Mouse (Mus musculus): ENCODE results near the gene Dst.

The Dst gene

DNA sequence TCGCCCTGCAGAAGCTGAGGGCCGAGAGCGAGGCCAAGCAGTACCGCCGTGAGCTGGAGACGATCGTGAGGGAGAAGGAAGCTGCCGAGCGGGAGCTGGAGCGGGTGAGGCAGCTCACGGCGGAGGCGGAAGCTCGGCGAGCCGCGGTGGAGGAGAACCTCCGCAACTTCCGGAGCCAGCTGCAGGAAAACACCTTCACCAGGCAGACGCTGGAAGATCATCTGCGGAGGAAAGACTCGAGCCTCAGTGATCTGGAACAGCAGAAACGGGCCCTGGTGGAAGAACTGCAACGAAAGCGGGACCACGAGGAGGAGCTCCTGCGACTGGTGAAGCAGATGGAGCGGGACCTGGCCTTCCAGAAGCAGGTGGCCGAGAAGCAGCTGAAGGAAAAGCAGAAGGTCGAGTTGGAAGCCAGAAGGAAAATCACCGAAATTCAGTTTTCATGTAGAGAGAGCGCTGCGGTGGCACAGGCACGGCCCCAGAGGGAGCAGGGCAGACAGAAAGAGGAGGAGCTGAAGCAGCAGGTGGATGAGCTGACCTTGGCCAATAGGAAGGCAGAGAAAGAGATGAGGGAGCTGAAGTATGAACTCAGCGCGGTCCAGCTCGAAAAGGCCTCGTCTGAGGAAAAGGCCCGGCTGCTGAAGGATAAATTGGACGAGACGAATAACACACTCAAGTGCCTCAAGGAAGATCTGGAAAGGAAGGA lies 270.1 kb downstream of the Dst start:
- no peak for DNase-seq (ENCODE audit: low spot score)

DNA sequence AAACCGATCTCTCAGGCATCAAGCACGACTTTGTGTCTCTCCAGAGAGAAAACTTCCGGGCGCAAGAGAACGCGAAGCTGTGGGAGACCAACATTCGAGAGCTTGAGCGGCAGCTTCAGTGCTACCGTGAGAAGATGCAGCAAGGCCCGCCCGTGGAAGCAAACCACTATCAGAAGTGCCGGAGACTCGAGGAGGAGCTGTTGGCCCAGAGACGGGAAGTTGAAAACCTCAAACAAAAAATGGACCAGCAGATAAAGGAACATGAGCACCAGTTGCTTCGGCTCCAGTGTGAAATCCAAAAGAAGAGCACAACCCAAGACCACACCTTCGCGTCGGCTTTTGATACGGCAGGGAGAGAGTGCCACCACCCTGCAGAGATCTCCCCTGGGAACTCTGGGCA lies 271.7 kb downstream of the Dst start:
- no peak for DNase-seq (ENCODE audit: low spot score)

DNA sequence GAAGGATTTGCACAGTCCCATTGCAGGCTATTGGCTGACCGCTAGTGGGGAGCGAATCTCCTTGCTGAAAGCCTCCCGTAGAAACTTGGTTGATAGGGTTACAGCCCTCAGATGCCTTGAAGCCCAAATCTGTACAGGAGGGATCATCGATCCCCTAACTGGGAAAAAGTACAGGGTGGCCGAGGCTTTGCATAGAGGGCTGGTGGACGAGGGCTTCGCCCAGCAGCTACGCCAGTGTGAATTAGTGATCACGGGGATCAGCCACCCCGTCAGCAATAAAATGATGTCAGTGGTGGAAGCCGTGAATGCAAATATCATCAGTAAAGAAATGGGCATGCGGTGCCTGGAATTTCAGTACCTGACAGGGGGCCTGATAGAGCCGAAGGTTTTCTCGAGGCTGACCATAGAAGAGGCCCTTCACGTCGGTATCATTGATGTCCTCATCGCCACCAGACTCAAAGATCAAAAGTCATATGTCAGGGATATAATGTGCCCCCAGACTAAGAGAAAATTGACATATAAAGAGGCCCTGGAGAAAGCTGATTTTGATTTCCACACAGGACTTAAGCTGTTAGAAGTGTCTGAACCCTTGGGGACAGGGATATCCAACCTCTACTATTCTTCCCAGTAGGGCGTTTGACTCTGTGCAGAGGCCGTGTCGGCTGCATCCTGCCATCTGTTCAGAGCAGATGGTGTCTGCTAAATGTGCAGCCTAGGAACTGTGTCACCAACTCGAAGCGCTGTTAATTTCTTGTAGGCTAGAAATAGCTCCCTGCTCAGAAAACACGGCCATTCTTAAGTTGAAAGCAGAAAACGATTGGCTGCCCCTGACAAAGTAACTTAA lies 274.6 kb downstream of the Dst start:
- DNase-seq (ENCODE audit: low spot score), result no peak

DNA sequence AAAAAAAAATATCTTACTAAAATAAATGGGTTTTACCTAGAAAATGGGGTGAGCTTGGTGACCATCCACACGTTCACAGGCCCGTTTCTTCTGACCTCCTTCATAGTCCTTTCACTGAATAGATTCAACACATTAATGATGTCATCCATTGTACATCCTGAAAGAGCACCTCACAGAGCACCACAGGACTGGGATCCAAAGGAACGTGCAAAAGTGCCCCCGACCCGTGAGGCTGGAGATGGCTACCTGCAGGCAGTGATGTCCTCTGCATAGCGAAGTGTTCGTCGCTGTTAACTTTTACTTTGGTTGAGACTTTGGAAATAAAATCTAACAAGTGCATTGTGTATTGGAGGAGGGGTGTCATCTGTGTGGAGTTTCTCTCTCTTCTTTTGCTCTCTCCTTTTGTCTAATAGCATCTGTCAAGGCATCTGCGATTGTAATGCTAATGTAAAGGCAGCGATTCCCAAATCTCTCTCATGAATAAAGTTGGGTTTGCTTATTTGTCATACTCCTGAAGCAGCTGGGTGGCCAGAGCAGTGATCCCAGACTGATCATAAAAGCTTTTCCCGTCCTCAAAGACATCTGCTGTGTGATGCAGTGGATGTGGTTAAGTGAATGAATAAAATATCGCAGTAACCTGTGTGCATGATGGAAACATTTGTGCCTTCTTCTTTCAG lies 275.4 kb downstream of the Dst start:
- no peak for DNase-seq (ENCODE audit: low spot score)

DNA sequence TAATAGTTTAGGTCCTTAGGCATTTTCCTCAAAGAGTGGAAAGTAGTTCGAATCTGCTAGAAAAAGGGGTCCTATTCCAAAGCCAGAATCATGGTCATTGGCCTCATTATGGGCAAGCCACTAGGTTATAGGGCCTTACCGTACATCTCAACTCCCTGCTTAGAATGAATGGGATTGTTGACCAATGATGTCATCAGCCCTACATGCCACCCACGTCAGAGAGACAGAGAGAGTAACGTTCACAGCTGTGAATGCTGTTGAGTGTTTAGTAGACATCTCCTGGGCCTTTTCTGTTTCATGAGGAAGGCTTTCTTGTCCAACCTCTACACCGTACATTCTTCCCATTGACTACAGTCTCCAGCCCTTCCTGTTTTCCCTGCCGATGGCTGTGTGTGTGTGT lies 276.2 kb downstream of the Dst start:
- DNase-seq (ENCODE audit: low spot score), result no peak

DNA sequence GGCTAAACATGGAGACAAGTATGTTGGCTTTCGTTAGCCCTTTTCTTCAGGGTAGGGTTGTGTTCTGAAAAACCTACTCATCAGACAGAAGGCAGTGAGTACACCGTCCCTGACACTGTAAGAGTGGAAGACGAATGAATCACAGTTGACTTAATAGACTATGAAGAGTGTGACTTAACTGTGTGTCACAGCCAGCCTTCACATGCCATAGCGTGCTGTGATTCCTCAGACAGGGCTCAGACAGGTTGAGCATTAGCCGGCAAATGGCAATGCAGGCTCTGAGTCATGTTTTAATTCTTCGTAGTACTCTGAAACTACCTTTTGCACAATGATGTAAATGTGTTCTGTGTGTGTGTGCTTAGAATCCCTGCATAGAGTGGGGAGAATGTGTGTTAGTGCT lies 278.0 kb downstream of the Dst start:
- no peak for DNase-seq (ENCODE audit: low spot score)

DNA sequence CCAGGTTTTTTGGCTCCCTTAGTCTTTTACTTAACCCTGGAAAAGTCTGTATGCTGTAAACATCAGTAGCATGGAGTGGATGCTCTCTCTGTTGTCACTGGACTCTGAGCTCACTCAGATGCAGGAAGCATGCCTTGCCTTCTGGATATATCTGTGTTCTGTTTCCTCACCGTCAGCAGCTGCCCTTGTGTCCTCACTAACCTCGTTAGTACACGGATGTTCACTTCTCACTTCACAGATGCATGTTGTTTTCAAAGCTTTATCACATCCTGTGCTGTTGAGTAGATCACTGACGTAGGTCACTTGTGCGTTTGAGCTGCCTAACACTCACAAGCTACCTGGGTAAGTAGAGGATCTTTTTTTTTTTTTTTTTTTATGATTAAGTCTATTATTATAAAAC lies 279.5 kb downstream of the Dst start:
- no peak for DNase-seq (ENCODE audit: low spot score)

DNA sequence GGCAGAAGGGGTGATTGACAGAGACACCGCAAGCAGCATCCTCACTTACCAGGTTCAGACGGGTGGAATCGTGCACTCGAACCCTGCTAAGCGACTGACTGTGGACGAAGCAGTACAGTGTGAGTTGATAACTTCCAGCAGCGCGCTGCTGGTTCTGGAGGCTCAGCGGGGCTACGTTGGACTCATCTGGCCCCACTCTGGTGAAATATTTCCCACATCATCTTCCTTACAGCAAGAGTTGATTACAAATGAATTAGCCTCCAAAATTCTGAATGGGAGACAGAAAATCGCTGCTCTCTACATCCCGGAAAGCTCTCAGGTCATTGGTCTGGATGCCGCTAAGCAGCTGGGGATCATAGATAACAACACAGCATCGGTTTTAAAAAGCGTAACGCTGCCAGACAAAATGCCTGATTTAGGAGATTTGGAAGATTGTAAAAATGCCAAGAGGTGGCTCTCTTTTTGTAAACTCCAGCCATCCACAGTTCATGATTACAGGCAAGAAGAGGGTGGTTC lies 280.8 kb downstream of the Dst start:
- no peak for DNase-seq (ENCODE audit: low spot score)

DNA sequence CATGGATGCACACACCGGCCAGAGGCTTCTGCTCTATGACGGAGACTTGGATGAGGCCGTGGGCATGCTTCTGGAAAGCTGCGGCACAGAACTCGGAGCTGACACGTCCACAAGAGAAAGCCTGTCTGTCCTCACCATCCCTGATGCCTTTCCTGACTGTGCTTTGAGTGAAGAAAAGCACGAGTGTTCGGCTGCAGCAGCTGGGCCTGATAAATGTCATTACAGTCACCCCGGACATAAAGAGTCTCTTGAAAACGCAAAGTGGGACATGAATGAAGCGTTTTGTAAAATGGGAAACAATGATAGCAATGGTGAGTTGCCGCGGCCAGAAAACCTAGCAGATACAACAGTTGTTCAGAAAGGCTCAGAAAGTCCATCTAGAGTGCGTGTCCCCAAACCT lies 281.3 kb downstream of the Dst start:
- DNase-seq (ENCODE audit: low spot score), result no peak

DNA sequence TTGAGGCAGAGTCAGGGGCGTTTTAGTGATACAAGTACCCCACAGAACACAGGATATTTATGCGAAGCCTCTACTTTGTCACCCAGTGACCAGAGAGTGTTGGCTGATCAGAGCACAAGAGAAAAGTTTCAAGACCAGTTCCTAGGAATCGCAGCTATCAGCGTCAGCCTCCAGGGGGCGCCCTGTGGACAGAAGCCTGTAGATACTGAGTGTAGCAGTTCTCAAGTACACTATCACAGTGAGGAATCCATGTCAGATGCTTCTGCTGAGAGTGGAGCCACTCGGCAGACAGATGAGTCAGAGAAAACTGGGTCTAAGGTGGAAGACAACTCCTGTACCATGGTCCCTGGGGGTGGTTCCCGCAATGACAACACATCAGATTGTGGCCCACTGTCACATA lies 281.9 kb downstream of the Dst start:
- peak; percentile 37 for DNase-seq (ENCODE audit: low spot score)

DNA sequence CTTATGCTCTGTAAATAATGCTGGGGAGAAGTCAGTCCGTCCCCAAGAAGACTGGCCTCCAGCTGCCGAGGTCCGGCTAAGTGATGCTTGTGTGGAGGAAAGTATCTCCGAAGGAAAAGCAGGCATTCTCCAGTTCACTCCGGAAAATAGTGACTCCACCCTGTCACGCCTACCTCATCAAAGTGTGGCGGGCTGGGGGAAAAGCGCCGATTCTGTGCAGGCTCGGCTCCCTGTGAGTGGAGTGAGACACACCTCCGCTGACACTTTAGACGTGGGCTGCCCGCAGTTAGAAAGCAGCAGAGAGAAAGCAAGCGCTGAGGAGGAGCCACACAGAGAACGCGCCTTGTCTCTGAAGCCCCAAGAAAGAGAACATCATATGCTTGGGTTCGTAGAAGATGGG lies 284.1 kb downstream of the Dst start:
- no peak for DNase-seq (ENCODE audit: low spot score)

DNA sequence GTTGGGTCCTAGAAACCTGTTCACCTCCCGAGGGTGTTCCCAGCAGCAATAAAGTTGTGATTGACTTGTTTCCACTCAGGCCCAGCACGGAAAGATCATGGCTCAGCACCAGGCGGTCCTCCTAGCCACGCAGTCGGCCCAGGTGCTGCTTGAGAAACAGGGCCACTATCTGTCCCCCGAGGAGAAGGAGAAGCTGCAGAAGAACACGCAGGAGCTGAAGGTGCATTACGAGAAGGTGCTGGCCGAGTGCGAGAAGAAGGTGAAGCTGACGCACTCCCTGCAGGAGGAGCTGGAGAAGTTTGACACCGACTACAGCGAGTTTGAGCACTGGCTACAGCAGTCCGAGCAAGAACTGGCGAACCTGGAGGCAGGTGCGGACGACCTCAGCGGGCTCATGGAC lies 292.8 kb downstream of the Dst start:
- no peak for DNase-seq (ENCODE audit: low spot score)

DNA sequence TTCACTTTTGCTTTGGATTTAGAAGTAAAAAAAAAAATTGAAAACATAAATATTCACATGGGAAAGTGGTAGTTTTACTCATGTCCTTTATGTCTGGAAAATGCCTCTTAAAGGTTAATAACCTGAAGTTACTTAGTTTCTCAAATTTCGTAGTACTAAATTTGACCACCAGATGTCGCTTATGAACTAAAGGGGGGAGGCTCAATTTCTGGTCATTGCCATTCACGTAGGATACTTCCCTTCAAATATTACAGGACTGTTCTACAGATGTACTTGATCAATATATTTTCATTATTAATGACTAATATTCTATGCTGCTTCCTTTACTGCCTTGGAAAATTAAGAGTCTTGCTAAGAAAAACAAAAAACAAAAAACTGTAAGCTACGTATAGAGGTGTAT lies 293.5 kb downstream of the Dst start:
- peak; percentile 34 for DNase-seq (ENCODE audit: low spot score)

DNA sequence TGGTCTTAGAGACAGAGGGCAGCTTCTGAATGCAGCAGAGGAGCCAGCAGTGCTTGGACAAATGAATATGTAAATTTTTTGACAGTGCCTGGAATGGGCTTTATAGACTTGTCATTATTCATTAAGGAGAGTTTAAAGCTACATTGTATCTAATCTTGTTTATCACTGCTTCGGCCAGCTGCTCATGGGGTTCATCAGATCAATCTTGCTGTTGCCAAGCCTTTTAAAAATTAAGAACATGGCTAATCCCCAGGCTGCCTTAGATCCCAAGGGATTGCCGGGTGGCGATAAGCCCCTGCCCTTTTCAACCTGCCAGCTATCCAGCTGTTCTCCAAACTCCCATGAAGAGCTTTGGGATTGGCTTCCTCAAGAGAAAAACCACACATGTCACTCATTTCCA lies 303.7 kb downstream of the Dst start:
- no peak for DNase-seq (ENCODE audit: low spot score)

DNA sequence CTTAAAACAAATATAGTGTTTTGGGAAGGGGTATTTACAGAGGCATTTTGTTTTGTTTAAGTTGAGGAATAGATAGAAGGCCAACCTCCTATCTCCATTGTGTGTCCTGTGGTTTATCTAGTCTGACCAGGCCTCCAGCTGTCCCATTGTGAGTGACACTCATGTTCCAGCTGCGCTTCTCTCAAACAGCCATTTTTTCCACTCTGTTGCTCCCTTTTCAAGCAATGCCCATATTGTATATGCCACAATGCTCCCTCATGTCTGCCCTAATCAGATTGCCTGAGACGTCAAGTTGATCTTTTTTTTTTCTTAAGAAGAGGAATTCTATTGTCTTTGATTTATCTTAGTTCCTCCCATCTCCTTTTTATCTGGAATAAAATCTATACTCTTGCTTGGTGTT lies 308.4 kb downstream of the Dst start:
- DNase-seq (ENCODE audit: low spot score), result no peak

DNA sequence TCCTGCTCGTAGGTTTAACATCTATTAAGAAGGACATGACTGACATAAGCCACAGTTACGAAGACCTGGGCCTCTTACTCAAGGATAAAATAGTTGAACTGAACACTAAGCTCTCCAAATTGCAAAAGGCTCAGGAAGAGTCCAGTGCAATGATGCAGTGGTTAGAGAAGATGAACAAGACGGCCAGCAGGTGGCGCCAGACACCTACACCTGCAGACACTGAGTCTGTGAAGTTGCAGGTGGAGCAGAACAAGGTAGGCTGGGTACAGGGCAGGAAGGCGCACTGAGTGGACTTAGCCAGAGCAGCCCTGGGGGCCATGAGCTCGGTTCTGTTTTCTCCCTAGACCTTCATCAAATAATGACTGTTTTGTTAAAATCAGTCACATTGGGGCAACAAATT lies 310.3 kb downstream of the Dst start:
- DNase-seq (ENCODE audit: low spot score), result peak; percentile 66

DNA sequence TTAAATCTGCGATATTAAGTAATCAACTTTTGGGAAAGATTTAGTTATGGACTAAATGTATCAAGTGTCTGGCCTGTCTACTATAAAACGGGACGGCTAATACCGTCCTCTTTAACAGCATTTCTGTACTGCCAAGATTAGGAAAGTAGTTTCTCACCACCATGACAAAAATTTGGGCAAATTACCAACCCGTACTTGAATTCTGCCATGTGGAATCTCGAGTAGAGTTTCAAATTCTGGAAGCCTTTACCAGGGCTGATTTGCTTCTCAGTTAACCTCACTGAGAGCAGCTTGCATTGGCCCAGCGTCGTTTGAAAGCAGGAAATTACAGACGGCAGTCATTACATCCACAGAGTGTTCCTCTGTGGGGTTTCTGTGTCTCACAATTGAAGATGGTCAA lies 310.8 kb downstream of the Dst start:
- DNase-seq (ENCODE audit: low spot score), result no peak

DNA sequence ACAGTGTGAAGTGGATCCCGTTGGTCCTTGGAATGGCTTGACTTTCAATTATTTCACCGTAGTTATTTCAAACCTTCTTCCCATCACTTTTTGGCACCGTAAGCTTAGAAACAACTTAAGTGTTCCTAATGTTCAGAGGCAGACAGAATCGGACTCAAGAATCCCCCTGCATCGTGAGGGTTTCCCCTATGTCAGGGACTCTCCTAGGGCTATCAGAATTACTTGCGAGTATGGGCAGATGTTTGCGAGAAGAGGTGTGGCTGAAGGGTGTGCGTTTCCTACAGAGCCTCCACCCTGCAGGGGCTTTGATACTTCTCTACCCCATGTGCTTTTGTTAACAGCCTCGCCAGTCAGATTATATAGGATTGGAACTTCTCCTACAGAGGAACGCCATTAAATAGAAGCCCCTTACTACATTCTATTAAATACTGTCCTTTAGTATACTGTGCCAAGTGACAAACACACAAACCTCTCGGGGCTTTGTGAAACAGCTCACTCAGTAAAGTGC lies 312.1 kb downstream of the Dst start:
- no peak for DNase-seq (ENCODE audit: low spot score)

DNA sequence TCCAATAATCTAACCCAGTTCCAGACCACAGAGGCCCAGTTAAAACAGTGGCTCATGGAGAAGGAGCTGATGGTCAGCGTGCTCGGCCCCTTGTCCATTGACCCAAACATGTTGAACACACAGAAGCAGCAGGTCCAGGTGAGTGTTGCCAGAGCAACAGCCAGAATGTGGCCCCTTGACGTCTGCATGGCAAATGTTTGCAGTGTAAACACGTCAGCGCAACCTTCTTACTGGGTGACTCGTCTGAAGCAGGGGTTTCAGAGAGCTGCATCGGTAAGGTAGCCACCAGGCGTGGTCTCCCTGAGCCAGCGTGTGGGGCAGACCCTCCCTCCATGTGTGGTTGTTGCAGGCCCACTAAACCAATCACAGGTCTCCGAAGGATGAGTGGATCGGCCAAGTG lies 315.8 kb downstream of the Dst start:
- DNase-seq (ENCODE audit: low spot score), result no peak

DNA sequence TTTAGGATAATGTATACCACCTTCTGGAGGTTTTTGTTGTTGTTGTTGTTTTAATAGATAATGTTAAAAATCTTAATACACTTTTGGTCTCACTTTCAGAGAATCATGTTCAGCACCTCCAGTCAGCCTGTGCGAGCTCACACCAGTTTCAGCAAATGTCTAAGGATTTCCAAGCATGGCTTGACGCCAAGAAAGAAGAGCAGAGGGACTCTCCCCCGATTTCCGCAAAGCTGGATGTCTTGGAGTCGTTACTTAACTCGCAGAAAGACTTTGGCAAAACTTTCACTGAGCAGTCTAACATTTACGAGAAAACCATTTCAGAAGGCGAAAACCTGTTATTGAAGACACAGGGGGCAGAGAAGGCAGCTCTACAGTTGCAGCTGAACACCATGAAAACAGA lies 319.7 kb downstream of the Dst start:
- no peak for DNase-seq (ENCODE audit: low spot score)

DNA sequence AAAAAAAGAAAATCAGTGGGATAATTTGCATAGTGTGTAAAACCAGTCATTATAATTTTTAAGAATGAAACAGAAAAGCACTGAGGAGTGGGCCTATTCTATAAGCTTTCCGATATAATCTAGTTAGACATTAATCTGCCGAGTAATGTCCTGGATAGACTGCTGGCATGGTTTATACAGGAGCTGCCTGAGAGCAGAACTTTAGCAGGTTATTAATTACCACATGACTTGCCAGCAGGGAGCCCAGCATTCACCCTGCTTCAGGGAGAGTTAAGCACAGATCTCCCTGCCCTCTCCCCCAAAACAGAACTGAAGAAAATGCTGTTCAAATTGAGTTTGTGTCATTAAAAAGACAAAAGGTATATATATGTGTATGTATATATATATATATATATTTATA lies 323.0 kb downstream of the Dst start:
- no peak for DNase-seq (ENCODE audit: low spot score)

DNA sequence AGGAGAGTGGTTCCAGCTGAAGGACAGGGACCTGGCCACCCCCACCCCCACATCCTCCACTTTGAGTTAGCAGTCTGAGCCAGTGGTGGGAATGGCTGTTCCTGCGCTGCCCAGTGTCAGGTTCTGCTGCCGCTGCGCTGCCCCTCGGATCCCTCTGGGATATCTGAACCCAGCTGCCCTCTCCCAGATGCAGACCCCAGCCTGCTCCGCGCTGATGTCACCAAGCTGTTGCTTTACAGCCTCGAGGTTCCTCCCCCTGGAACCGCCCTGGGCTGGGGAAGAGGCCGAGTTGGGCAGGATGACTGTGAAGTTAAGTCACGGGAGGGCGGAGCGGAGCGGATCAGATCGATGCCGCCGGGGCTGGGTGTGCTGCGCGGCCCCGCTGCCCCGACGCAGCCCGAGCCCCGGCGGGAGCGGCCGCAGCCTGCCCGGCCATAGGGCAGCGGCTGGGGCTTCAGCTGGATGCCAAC lies 328.3 kb downstream of the Dst start:
- peak; percentile 60 for DNase-seq (ENCODE audit: low spot score)

DNA sequence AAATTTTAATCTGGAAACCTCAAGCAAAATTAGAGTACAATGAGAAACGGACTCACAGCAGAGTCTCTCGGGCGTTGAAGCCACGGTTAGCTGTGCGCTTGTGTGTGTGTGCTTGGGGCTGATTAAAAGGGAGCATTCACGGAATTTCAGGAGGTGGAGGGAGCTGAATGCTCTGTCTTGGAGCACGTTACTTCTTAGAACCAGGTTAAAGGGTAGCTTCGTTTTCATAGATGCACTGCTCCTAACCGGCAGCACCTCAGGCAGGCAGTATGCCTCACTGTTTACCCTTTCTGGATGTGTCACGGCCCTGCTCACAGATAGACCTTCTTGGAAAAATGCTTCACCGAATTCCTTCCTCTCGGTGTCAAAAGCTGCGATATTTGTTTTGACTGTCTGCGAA lies 329.2 kb downstream of the Dst start:
- peak; percentile 23 for DNase-seq (ENCODE audit: low spot score)
